Mouse (Mus musculus) midbrain, embryonic 15.5 days (tissue): ENCODE measurements around the gene Arl6ip1. TPM values are rescaled to one million over a fixed set of nuclear protein-coding genes. Genes with fewer than 3 reads are reported as not detected.

Source experiments
- ATAC-seq: fragments of 200-750 bp; cut with Nextera tagmentation; replicated peaks from 2 replicates; pipeline ENCODE4 v1.8.0; 2017; ENCODE audit warnings: moderate TSS enrichment
- H3K27ac ChIP-seq: fragments of 300-500 bp; sonication (generic); 2 replicates; pipeline ENCODE4 v1.5.1; 2015; ENCODE audit warnings: mild to moderate bottlenecking, inconsistent platforms
- H3K27me3 ChIP-seq: fragments of 300-500 bp; sonication (generic); replicated peaks from 2 replicates; pipeline ENCODE4 v1.6.1; 2015; ENCODE audit warnings: inconsistent platforms
- H3K36me3 ChIP-seq: fragments of 300-500 bp; sonication (generic); replicated peaks from 2 replicates; pipeline ENCODE4 v1.6.1; 2015; ENCODE audit warnings: inconsistent platforms
- H3K4me1 ChIP-seq: fragments of 300-500 bp; sonication (generic); 2 replicates; pipeline ENCODE4 v1.6.1; 2015; ENCODE audit warnings: inconsistent platforms
- H3K4me2 ChIP-seq: fragments of 300-500 bp; sonication (generic); 2 replicates; pipeline ENCODE4 v1.6.1; 2015; ENCODE audit warnings: inconsistent platforms, mild to moderate bottlenecking, moderate library complexity
- H3K4me3 ChIP-seq: fragments of 300-500 bp; sonication (generic); 2 replicates; pipeline ENCODE4 v1.5.1; 2015; ENCODE audit warnings: mild to moderate bottlenecking, inconsistent platforms
- H3K9ac ChIP-seq: fragments of 300-500 bp; sonication (generic); 2 replicates; pipeline ENCODE4 v1.6.1; 2015; ENCODE audit warnings: mild to moderate bottlenecking, inconsistent platforms
- H3K9me3 ChIP-seq: fragments of 300-500 bp; sonication (generic); 2 replicates; pipeline ENCODE4 v1.6.1; 2016; ENCODE audit warnings: inconsistent platforms
- WGBS: fragments of 180-500 bp; shearing (Covaris S2); methylation state at CpG from one replicate; pipeline ENCODE4 v1.1.7; 2015; ENCODE audit warnings: mixed read lengths; 5-methylcytosine and 5-hydroxymethylcytosine counted together
- polyA plus RNA-seq: library from polyadenylated mRNA; unstranded; fragments of >200 nt; fragmentation: Nextera tagmentation; extraction: Ambion mirVana; gene quantifications from 2 replicates; pipeline ENCODE4 v1.2.1, GENCODE M21; 2015

Arl6ip1 gene
- polyA plus RNA-seq, 1 experiment from 2014 or later: 503 TPM

- WGBS: under 1% methylated on average over 20 of the region's 20 CpGs
- Histone ChIP-seq H3K27me3 (no peaks in the 10 kb centered on the region), H3K4me2 (peak overlapping the region; percentile 84), H3K9me3 (no peaks in the 10 kb centered on the region), H3K27ac (peak overlapping the region; percentile 89), H3K9ac (peak overlapping the region; percentile 94), H3K4me3 (peak overlapping the region; percentile 89), H3K4me1 (peaks cover 48% of the 10 kb centered on the region), H3K36me3 (peaks cover 31% of the 10 kb centered on the region)
- ATAC-seq: peak; percentile 70
Measured at GRCm38 (mm10) chr7:118115533-118115876, 14.0 kb downstream of the Arl6ip1 start.

DNA sequence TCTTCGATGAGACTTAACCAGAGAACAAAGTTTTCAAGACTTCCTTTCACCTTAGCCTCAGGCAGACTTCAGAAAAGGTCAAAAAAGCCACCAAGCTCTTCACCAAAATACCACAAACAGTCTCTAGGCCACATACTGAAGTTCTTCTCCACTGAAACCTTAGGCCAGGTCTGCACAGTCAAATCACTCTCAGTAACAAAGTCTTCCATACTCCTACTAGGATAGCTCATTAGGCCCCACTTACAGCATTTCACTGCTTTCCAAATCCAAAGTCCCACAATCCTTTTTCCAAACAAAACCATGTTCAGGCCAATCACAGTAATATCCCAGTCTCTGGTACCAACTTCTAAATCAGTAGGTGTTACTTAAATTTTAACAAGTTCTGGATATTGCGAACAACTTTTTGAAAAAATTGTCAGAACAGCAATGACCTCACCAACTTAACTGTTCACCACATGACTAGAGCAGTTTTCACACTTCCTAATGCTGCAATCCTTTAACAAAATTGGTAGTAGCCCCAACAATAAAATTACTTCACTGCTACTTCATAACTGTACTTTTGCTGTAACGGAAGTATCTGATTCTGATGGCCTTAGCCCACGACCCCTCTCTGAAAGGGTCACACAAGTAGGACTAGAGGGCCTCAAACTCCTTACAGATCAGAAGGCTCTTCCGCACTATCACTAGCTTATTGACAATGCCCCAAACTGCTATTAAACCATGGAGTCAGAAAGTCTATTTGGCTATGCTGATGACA, 15.7 kb downstream of the Arl6ip1 start:
- Histone ChIP-seq H3K4me1 (peaks cover 48% of the 10 kb centered on the region), H3K9me3 (no peaks in the 10 kb centered on the region), H3K4me3 (peak overlapping the region; percentile 89; the same call in 1 of the 2 replicates), H3K9ac (no peak overlapping the region), H3K27ac (no peak overlapping the region), H3K4me2 (peak overlapping the region; percentile 84), H3K27me3 (no peaks in the 10 kb centered on the region), H3K36me3 (peaks cover 25% of the 10 kb centered on the region)
- no peak for ATAC-seq
- 77% methylated on average over 5 of the region's 5 CpGs for WGBS

GRCm38 (mm10) chr7:118111128-118111527, 18.3 kb downstream of the Arl6ip1 start:
- Histone ChIP-seq H3K9me3 (no peaks in the 10 kb centered on the region), H3K27ac (no peak overlapping the region), H3K4me1 (peaks cover 48% of the 10 kb centered on the region), H3K36me3 (peaks cover 27% of the 10 kb centered on the region), H3K27me3 (no peaks in the 10 kb centered on the region), H3K4me2 (peak overlapping the region; percentile 6; the same call in 1 of the 2 replicates), H3K4me3 (no peak overlapping the region), H3K9ac (no peak overlapping the region)
- no peak for ATAC-seq
- WGBS: 81% methylated on average over 3 of the region's 3 CpGs

DNA sequence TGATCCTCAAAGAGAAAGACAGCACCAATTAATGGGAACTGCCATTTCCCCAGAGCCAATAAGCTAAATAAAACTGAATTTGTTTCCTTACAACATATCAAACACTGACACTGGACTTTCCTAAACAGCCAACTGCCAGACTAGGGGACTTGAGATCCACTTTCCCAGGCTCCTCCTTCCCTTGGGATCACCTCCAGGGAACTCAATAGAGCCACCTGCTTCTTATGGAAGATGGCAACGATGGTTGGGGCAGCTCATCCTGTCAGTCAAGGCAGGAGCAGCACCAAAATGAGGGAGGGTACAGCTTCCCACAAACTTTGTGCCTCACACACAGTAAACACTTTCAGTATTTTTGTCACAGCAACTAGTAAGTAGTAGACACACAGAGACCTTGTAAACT, 21.8 kb downstream of the Arl6ip1 start:
- Histone ChIP-seq H3K4me3 (no peak overlapping the region), H3K9ac (no peak overlapping the region), H3K27me3 (no peaks in the 10 kb centered on the region), H3K4me1 (peaks cover 22% of the 10 kb centered on the region), H3K27ac (no peak overlapping the region), H3K9me3 (no peaks in the 10 kb centered on the region), H3K36me3 (peaks cover 28% of the 10 kb centered on the region), H3K4me2 (no peak overlapping the region)
- WGBS: 63% methylated on average over 1 of the region's 1 CpGs
- ATAC-seq: no peak

DNA sequence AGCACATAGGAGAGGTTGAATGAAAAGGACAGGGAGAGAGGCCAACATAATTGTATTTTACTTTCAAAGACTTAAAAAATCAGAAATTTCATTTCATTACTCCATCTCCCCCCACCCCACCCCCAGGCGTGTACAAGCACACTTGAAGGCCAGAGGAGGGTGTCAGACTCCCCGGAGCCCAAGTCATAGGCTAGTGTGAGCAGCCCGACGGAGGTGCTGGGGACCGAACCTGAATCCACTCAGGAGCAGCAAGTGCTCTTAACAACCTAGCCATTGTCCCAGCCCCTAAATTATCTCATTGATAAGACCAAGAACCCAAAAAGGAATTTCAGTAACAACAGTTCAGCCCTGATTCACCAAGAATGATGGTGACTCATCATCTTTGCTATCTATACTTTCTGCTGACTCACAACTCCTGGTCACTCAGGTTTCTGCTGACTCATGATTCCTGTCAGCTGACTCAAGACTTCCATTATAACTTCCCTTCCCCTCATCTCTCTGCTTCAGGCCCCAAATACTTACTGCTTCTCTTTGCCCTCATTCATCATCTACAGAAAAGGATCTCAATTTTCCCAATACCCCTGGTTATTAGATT, 24.9 kb downstream of the Arl6ip1 start:
- H3K27ac ChIP-seq: no peak overlapping the region
- no peaks in the 10 kb centered on the region for H3K27me3 ChIP-seq
- H3K9me3 ChIP-seq: no peaks in the 10 kb centered on the region
- H3K36me3 ChIP-seq: peaks cover 21% of the 10 kb centered on the region
- no peaks in the 10 kb centered on the region for H3K4me1 ChIP-seq
- no peak overlapping the region for H3K4me2 ChIP-seq
- H3K9ac ChIP-seq: no peak overlapping the region
- WGBS: 83% methylated on average over 5 of the region's 5 CpGs
- no peak for ATAC-seq
- no peak overlapping the region for H3K4me3 ChIP-seq

- ATAC-seq: peak; percentile 32; the same call in 1 of the 2 replicates
- Histone ChIP-seq H3K4me3 (no peak overlapping the region), H3K27ac (no peak overlapping the region), H3K9me3 (no peaks in the 10 kb centered on the region), H3K9ac (no peak overlapping the region), H3K4me1 (no peaks in the 10 kb centered on the region), H3K27me3 (no peaks in the 10 kb centered on the region), H3K36me3 (peaks cover 16% of the 10 kb centered on the region), H3K4me2 (no peak overlapping the region)
- WGBS: 32% methylated on average over 5 of the region's 5 CpGs
Measured at GRCm38 (mm10) chr7:118103462-118104379, 25.7 kb downstream of the Arl6ip1 start.

- H3K9me3 ChIP-seq: no peaks in the 10 kb centered on the region
- no peak overlapping the region for H3K4me3 ChIP-seq
- H3K27ac ChIP-seq: no peak overlapping the region
- no peaks in the 10 kb centered on the region for H3K27me3 ChIP-seq
- no peak overlapping the region for H3K4me2 ChIP-seq
- H3K36me3 ChIP-seq: peaks cover 7% of the 10 kb centered on the region; the same call in 1 of the 2 replicates
- H3K4me1 ChIP-seq: no peaks in the 10 kb centered on the region
- peak; percentile 40 for ATAC-seq
- 46% methylated on average over 4 of the region's 4 CpGs for WGBS
- no peak overlapping the region for H3K9ac ChIP-seq
Measured at GRCm38 (mm10) chr7:118102678-118103461, 26.6 kb downstream of the Arl6ip1 start.

- Histone ChIP-seq H3K36me3 (peaks cover 4% of the 10 kb centered on the region; the same call in 1 of the 2 replicates), H3K27me3 (no peaks in the 10 kb centered on the region), H3K9ac (no peak overlapping the region), H3K4me3 (no peak overlapping the region), H3K4me1 (no peaks in the 10 kb centered on the region), H3K4me2 (no peak overlapping the region), H3K9me3 (no peaks in the 10 kb centered on the region), H3K27ac (no peak overlapping the region)
- 42% methylated on average over 4 of the region's 4 CpGs for WGBS
- ATAC-seq: peak; percentile 28
Measured at GRCm38 (mm10) chr7:118102231-118102630, 27.2 kb downstream of the Arl6ip1 start.

DNA sequence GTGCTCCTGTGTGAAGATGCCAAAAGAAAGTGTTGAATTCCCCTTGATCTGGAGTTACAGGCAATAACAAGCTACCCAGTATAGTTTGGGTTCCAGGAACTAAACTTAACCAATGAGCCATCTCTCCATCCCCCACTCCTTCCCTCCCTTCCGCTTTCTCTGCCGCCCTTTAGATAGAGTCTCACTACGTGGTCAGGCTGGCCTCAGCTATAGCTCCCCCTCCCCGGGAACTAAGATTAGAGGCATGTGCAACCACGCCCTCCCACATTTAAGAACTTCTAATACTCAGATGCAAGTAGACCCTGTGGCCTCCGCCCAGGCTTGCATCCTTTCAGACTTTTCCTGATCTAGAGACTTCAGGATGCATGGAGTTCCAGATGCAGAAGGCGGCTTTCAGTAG, 31.8 kb downstream of the Arl6ip1 start:
- Histone ChIP-seq H3K4me3 (no peak overlapping the region), H3K9me3 (no peaks in the 10 kb centered on the region), H3K4me2 (no peak overlapping the region), H3K27me3 (no peaks in the 10 kb centered on the region), H3K9ac (no peak overlapping the region), H3K36me3 (no peaks in the 10 kb centered on the region), H3K4me1 (no peaks in the 10 kb centered on the region), H3K27ac (no peak overlapping the region)
- ATAC-seq: no peak
- WGBS: 73% methylated on average over 7 of the region's 7 CpGs

GRCm38 (mm10) chr7:118079987-118080386, 49.5 kb downstream of the Arl6ip1 start:
- Histone ChIP-seq H3K9ac (no peak overlapping the region), H3K9me3 (no peaks in the 10 kb centered on the region), H3K4me3 (no peak overlapping the region), H3K36me3 (no peaks in the 10 kb centered on the region), H3K4me2 (no peak overlapping the region), H3K4me1 (no peaks in the 10 kb centered on the region), H3K27ac (no peak overlapping the region), H3K27me3 (no peaks in the 10 kb centered on the region)
- WGBS: 92% methylated on average over 4 of the region's 4 CpGs
- no peak for ATAC-seq

DNA sequence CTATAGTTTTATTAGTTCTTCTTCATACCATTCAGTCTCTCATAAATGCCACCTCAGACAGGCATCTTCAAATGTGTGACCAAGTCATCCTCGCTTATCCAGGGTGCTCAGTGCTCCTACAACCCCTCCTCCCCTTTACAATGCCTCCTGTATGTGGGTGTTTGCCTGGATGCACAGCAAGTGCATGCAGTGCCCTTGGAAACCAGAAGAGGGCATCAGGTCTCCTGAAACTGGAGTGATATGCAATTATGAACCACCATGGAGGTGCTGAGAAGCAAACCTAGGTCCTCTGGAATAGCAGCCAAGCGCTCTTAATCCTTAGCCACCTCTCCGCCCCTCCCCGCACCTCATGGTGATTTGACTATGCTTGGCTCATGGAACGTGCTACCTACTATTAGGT, 50.4 kb downstream of the Arl6ip1 start:
- H3K27ac ChIP-seq: no peak overlapping the region
- no peak overlapping the region for H3K4me3 ChIP-seq
- no peaks in the 10 kb centered on the region for H3K9me3 ChIP-seq
- no peak for ATAC-seq
- H3K4me1 ChIP-seq: no peaks in the 10 kb centered on the region
- no peak overlapping the region for H3K9ac ChIP-seq
- WGBS: 91% methylated on average over 5 of the region's 5 CpGs
- H3K27me3 ChIP-seq: no peaks in the 10 kb centered on the region
- H3K36me3 ChIP-seq: no peaks in the 10 kb centered on the region
- no peak overlapping the region for H3K4me2 ChIP-seq
